Mouse (Mus musculus) frontal cortex, postnatal 36 days (tissue): ENCODE data around the gene Vmn1r7.
"Not testable (repeated sequence)": the region's sequence is repeated elsewhere in the genome, so short reads cannot be mapped to it uniquely, and the experiment has no call there.

Source experiments
- DNase-seq, 2 experiments: peaks; one replicate each; pipeline ENCODE4 v3.0.0; 2022; ENCODE audit warnings: low spot score in 2 of 2

Gene Vmn1r7

GRCm38 (mm10) chr6:57025224-57025623, at the start of gene Vmn1r7:
Gene Vmn1r7, minus strand, starts transcription at chr6:57025324.
- DNase-seq, result not testable (repeated sequence)

- DNase-seq, result no peak
These were observed 41.4 kb upstream of the Vmn1r7 start, which contains the start of gene Vmn1r9 for GRCm38 (mm10) chr6:57066487-57066886. Gene Vmn1r9, plus strand, starts transcription at chr6:57066787.

- DNase-seq, result no peak
These were observed 38.6 kb upstream of the Vmn1r7 start for GRCm38 (mm10) chr6:57063730-57064129.

GRCm38 (mm10) chr6:57034674-57035073, 9.6 kb upstream of the Vmn1r7 start:
- DNase-seq, result no peak

DNA sequence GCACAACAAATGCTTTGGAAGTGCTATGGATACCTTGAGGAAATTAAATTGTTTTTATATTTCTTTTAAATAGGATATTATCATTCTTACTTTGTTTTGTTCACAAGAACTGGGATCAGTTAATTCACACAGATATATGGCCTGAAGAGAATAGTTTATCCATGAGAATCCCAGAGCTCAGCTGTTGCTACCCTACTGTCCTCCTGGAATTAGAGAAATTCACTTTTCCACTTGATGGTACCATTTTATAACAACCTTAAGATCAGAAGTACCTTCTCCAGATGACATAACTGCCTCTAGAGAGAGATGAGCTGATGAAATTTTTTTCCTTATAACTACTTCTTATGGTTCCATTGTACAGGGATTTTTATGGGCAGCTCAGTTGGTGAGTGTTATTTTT, 6.9 kb upstream of the Vmn1r7 start, which contains the start of gene Vmn1r8:
Vmn1r8 (plus strand) TSS at position 301 of the 400 bp plus-strand sequence.
- no peak for DNase-seq

GRCm38 (mm10) chr6:56996943-56997342, 28.2 kb downstream of the Vmn1r7 start, which contains the start of gene Vmn1r6:
Gene Vmn1r6, plus strand, starts transcription at chr6:56997243.
- no peak for DNase-seq
